Mouse (Mus musculus) stomach, embryonic 15.5 days (tissue): ENCODE measurements around the gene Sgo1. TPM values are rescaled to one million over a fixed set of nuclear protein-coding genes. Genes with fewer than 3 reads are reported as not detected.
"Not testable (repeated sequence)": the region's sequence is repeated elsewhere in the genome, so short reads cannot be mapped to it uniquely, and the experiment has no call there.

Experiments
- ATAC-seq: fragments of 200-750 bp; cut with Nextera tagmentation; 2 replicates; pipeline ENCODE4 v1.8.0; 2017; ENCODE audit warnings: low read depth, moderate number of reproducible peaks, moderate TSS enrichment; ENCODE audit not compliant: insufficient read depth, low FRiP score
- H3K27ac ChIP-seq: fragments of 300-500 bp; sonication (generic); 2 replicates; pipeline ENCODE4 v1.5.1; 2015; ENCODE audit warnings: mild to moderate bottlenecking, inconsistent platforms
- H3K27me3 ChIP-seq: fragments of 300-500 bp; sonication (generic); replicated peaks from 2 replicates; pipeline ENCODE4 v1.6.1; 2015; ENCODE audit warnings: inconsistent platforms
- H3K36me3 ChIP-seq: fragments of 300-500 bp; sonication (generic); 2 replicates; pipeline ENCODE4 v1.6.1; 2015; ENCODE audit warnings: inconsistent platforms
- H3K4me1 ChIP-seq: fragments of 300-500 bp; sonication (generic); 2 replicates; pipeline ENCODE4 v1.6.1; 2015; ENCODE audit warnings: inconsistent platforms
- H3K4me2 ChIP-seq: fragments of 300-500 bp; sonication (generic); 2 replicates; pipeline ENCODE4 v1.6.1; 2015; ENCODE audit warnings: mild to moderate bottlenecking, inconsistent platforms
- H3K4me3 ChIP-seq: fragments of 300-500 bp; sonication (generic); replicated peaks from 2 replicates; pipeline ENCODE4 v1.5.1; 2015; ENCODE audit warnings: inconsistent platforms
- H3K9ac ChIP-seq: fragments of 300-500 bp; sonication (generic); 2 replicates; pipeline ENCODE4 v1.6.1; 2015; ENCODE audit warnings: inconsistent platforms
- H3K9me3 ChIP-seq: fragments of 300-500 bp; sonication (generic); 2 replicates; pipeline ENCODE4 v1.6.1; 2016; ENCODE audit warnings: inconsistent platforms
- WGBS: fragments of 180-500 bp; shearing (Covaris S2); methylation state at CpG from one replicate; pipeline ENCODE4 v1.1.7; 2015; 5-methylcytosine and 5-hydroxymethylcytosine counted together
- polyA plus RNA-seq: library from polyadenylated mRNA; unstranded; fragments of >200 nt; fragmentation: Nextera tagmentation; extraction: Ambion mirVana; gene quantifications from 2 replicates; pipeline ENCODE4 v1.2.1, GENCODE M21; 2015

Gene Sgo1
- 32.0 and 32.4 TPM in 2 replicates for polyA plus RNA-seq

DNA sequence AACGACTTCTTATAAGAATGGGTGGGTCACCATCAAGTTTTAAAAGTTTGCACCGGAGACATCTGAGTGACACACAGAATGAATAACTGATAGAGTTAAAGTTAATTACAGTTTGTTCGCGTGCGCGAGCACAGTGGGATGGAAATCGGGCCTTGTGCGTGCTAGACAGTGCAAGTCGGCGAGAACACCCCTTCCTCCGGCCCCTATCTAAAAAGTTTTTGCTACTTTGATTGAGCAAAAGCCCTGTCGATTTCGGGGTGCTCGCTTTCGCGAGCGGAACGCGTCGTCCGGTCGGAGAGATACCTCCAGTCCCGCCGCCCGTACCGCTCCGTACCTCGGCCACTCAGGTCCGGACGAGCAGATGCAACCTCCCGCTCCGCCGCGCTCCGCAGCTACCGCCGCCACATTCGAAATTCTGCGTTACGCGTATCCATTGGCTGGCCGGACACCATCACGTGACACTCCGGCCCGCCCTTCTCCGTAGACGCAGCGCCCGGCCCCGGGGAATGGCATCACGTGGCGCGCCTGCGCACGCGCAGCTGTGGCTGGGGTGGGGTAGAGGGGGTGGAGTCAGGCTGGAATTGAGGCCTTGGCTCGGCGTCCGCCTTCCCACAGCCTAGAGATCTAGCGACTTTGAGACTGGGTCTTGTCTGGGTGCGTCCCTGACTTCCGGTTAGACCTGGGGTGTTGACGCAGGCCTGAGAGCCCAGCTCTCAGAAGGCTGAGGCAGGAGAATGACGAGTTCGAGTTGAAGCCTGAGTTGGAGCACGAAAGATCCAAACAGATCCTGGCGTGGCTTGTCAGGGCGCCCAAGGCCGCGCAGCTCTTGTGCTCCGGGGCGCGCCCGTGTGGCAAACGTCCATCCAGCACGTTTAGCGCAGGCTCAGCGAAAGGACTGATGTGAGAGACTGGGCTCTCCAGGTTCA, at the start of gene Sgo1:
TSS of gene Sgo1 (minus strand) at position 457 of the 926 bp plus-strand sequence.
- ATAC-seq: peak; percentile 98
- H3K4me2 ChIP-seq: peak within 1 kb of the TSS; percentile 69
- under 1% methylated on average over 78 of the region's 78 CpGs for WGBS

DNA sequence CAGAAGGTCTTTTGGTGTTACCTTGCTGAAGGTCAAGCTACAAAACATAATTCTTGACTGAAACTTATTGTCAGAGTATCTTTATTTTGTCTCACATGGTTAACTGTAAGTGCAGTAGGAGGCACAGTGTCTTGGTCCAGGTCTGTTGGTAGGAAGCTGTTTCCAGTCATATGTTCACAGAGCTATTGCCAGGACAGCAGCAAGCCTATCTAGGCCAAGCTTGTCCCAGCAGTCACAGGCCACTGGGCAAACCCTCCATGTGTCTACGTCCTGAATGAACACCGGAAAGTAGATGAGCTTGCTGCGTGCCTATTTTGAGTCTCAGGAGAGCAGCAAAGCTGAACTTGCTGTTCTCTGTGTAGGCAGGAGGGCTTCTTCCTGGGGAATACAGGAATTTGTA, 29.8 kb upstream of the Sgo1 start:
- H3K27me3 ChIP-seq, ATAC-seq, H3K9me3 ChIP-seq, H3K9ac ChIP-seq, H3K4me2 ChIP-seq, H3K4me1 ChIP-seq, H3K4me3 ChIP-seq, H3K36me3 ChIP-seq, H3K27ac ChIP-seq: not testable (repeated sequence)
- WGBS: 83% methylated on average over 3 of the region's 3 CpGs

More for the DNA sequence above, at the start of gene Sgo1:
- H3K27ac ChIP-seq: peak within 1 kb of the TSS; percentile 99
- H3K9me3 ChIP-seq: no peaks in the 10 kb centered on the region
- H3K27me3 ChIP-seq: no peaks in the 10 kb centered on the region
- H3K4me3 ChIP-seq: peak within 1 kb of the TSS; percentile 65
- peak within 1 kb of the TSS; percentile 50 for H3K9ac ChIP-seq
- 0 out of 2 replicates have a peak, but pooled peaks cover 3% of the 10 kb centered on the region for H3K36me3 ChIP-seq
- H3K4me1 ChIP-seq: no peaks in the 10 kb centered on the region

DNA sequence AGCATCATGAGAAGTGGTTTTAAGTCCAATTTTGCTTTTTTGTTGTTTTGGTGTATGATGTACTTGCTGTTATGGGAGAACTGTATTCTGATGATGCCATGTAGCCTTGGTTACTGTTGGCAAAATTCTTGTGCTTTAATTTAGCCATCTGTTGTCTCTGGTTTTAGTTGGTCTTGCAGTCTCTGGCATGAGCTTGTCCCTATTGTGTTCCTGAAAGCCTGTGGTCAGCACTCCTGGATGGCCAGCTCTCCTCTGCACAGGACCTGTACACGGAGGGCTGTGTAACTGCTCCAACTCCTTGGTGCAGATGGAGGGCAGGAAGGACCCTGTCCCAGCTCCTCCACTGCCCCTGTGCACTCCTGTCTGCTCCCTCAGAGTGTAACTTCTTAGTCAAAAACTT, 29.3 kb upstream of the Sgo1 start:
- Histone ChIP-seq H3K27me3 (no peaks in the 10 kb centered on the region), H3K36me3 (no peaks in the 10 kb centered on the region), H3K4me1 (no peaks in the 10 kb centered on the region), H3K9ac (no peak overlapping the region), H3K27ac (no peak overlapping the region), H3K4me2 (no peak overlapping the region), H3K9me3 (no peaks in the 10 kb centered on the region), H3K4me3 (no peak overlapping the region)
- WGBS: 83% methylated on average over 1 of the region's 1 CpGs
- no peak for ATAC-seq

DNA sequence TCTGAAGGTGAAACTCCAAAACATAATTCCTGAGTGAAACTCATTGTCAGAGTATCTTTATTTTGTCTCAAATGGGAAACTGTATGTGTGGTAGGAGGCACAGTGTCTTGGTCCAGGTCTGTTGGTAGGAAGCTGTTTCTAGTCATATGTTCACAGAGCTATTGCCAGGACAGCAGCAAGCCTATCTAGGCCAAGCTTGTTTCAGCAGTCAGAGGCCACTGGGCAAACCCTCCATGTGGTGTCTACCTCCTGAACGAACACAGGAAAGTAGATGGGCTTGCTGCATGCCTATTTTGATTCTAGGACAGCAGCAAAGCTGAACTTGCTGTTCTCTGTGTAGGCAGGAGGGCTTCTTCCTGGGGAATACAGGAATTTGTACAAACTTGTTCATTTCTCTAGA, 26.0 kb upstream of the Sgo1 start:
- not testable (repeated sequence) for H3K4me2 ChIP-seq, H3K9me3 ChIP-seq, H3K27me3 ChIP-seq, H3K36me3 ChIP-seq, H3K4me1 ChIP-seq, H3K4me3 ChIP-seq, ATAC-seq, H3K9ac ChIP-seq, H3K27ac ChIP-seq
- WGBS: 71% methylated on average over 1 of the region's 1 CpGs

DNA sequence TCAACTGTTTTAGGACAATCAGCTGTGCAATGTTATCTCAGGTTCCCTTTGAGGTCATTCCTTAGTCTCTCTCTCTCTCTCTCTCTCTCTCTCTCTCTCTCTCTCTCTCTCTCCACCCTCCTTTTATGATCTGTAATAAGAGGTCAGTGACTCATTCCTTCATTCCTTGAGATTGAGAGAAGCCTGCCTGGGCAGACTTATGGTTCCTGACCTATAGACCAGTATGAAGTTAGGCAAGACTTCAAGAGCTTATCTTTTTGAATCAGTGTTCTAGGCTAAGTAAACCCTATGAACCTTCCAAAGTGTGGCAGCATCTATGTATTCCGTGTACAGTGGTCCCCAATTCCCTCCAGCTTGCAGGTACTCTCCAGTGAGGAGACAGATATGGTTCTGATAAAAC, 25.3 kb upstream of the Sgo1 start:
- Histone ChIP-seq H3K36me3 (no peaks in the 10 kb centered on the region), H3K27me3 (no peaks in the 10 kb centered on the region), H3K9me3 (no peaks in the 10 kb centered on the region), H3K4me2 (no peak overlapping the region), H3K4me1 (no peaks in the 10 kb centered on the region), H3K9ac (no peak overlapping the region), H3K4me3 (no peak overlapping the region), H3K27ac (no peak overlapping the region)
- ATAC-seq: no peak
- 53% methylated on average over 1 of the region's 1 CpGs for WGBS

DNA sequence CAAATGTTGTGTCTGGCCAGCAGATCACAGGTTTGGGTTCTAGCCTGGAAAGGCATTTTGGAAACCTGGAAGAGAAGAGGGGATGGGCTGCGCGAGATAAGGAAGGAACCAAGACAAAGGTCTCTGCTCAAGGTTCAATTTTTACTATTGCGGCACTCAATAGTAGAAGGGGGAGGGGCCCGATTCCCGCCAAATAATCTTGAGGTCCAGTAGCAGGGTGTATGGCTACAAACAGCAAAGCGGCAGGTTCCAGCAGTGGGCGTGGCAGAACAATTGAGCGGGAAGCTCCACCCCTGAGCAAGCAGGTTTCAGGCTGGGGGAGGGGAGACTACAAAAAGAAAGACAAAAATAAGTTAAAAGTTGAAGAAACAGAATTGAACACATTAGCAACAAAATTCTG, 8.4 kb upstream of the Sgo1 start:
- ATAC-seq, H3K4me2 ChIP-seq, H3K9ac ChIP-seq: not testable (repeated sequence)

DNA sequence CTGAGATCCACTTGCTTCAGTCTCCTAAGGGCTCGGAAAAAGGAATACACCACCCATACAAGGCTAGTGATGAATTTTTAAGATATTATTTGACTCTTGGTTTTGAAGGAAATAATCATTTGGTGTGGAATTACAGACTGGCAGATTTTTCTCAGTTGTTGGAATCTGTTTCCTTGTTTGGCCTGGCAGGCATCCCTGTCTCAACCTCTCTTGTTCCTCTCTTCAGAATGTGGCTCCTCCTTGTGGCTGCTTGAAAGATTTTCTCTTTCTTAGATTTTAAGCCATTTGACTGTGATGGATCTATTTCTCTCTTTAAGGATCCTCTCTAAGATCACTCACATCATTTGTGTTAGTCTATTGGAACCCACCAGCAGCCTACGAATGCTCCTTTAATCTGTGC, 4.9 kb upstream of the Sgo1 start:
- Histone ChIP-seq H3K9me3 (no peaks in the 10 kb centered on the region), H3K27me3 (no peaks in the 10 kb centered on the region), H3K27ac (no peak overlapping the region), H3K4me2 (no peak overlapping the region), H3K4me1 (no peaks in the 10 kb centered on the region), H3K36me3 (no peaks in the 10 kb centered on the region), H3K4me3 (no peak overlapping the region), H3K9ac (no peak overlapping the region)
- 83% methylated on average over 2 of the region's 2 CpGs for WGBS
- no peak for ATAC-seq

More for the DNA sequence above, 8.4 kb upstream of the Sgo1 start:
- H3K4me3 ChIP-seq, H3K4me1 ChIP-seq, H3K36me3 ChIP-seq, H3K27ac ChIP-seq, H3K27me3 ChIP-seq, H3K9me3 ChIP-seq: not testable (repeated sequence)
- WGBS: 87% methylated on average over 8 of the region's 8 CpGs

DNA sequence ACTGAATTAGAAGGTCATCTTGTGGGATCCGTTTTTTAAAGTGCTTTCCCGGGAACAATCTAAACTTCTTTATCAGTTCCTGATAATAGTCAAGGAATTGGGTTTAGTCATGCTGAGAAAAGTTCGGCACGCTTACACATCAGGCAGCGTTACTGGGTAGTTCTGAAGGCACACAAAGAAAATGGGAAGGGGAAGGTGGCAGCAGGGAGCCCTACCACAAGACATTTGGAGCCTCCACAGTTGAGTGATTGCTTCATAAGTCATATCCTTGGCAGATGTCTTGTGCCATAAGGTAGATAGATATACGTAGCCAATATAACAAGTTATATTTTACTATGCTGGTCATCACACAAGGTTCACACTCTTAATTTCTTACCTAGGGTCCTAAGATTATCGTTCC, 813 bp upstream of the Sgo1 start:
- no peaks in the 10 kb centered on the region for H3K4me1 ChIP-seq
- H3K9me3 ChIP-seq: no peaks in the 10 kb centered on the region
- no peaks in the 10 kb centered on the region for H3K27me3 ChIP-seq
- H3K36me3 ChIP-seq: 0 out of 2 replicates have a peak, but pooled peaks cover 3% of the 10 kb centered on the region
- peak overlapping the region; percentile 69 for H3K4me2 ChIP-seq
- 21% methylated on average over 7 of the region's 7 CpGs for WGBS
- peak overlapping the region; percentile 50 for H3K9ac ChIP-seq
- peak overlapping the region; percentile 99 for H3K27ac ChIP-seq
- peak overlapping the region; percentile 65 for H3K4me3 ChIP-seq
- ATAC-seq: no peak

DNA sequence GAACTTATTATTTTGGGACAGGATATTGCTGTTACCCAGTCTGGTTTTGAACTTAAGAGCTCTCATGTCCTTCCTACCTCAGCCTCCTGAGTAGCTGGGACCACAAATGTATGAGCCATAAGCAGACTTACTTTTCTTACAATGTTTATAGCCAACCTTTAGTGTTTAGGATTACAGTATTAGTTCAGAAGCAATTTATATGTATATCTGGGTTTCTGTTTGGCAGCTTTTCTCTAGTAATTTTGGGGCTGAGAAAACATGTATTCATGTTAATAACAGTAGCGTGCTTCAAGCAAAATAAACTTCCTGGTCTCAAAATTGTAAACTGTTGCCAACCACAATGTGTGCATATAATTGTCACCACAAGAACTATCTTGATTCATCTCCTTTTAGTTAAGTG, 812 bp downstream of the Sgo1 start:
- ATAC-seq: no peak
- Histone ChIP-seq H3K9ac (peak overlapping the region; percentile 39; the same call in 1 of the 2 replicates), H3K4me2 (peak overlapping the region; percentile 57), H3K27ac (no peak overlapping the region), H3K36me3 (peaks cover 7% of the 10 kb centered on the region; the same call in 1 of the 2 replicates), H3K9me3 (no peaks in the 10 kb centered on the region), H3K4me3 (peak overlapping the region; percentile 65), H3K4me1 (no peaks in the 10 kb centered on the region), H3K27me3 (no peaks in the 10 kb centered on the region)
- WGBS: 7% methylated on average over 1 of the region's 1 CpGs

DNA sequence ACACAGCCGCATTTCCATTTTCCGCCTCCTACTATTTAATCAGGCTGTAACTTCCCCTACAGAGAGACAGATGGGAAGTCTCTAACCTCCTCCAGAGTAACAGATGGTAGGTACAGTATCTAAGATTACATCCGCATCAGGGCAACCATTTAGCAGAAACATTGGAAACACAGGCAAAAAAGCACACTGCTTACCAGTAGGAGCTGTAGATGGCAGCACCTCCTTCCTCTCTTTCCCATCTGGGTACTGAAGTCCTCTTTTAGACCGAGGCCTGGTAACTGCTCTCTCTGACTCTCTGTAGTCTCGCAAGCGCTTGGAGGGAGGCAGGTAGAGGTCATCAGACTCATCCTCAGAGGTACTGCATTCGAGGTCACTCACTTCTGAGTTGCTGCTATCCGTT, 10.4 kb downstream of the Sgo1 start:
- H3K9ac ChIP-seq: no peak overlapping the region
- no peak overlapping the region for H3K4me2 ChIP-seq
- WGBS: 85% methylated on average over 8 of the region's 8 CpGs
- H3K4me3 ChIP-seq: no peak overlapping the region
- H3K9me3 ChIP-seq: no peaks in the 10 kb centered on the region
- no peak; the same call in 1 of the 2 replicates for ATAC-seq
- H3K4me1 ChIP-seq: no peaks in the 10 kb centered on the region
- no peak overlapping the region for H3K27ac ChIP-seq
- H3K36me3 ChIP-seq: peaks cover 30% of the 10 kb centered on the region
- no peaks in the 10 kb centered on the region for H3K27me3 ChIP-seq

DNA sequence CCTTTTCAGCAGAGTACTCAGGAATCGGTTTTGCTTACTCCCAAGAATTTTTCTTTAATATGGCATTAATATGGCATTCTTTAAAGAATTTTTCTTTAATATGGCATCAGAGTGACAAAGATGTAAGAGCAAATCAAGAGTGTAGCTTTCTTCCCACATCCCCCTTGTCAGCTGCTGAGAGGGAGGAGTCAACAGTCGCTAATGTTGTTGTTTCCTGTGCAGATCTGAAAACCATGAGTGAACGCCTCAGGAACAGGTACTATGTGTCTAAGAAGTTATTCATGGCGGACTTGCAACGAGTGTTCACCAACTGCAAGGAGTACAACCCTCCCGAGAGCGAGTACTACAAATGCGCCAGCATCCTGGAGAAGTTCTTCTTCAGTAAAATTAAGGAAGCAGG, 18.7 kb downstream of the Sgo1 start:
- no peak for ATAC-seq
- Histone ChIP-seq H3K9me3 (no peaks in the 10 kb centered on the region), H3K9ac (no peak overlapping the region), H3K4me3 (no peak overlapping the region), H3K36me3 (peaks cover 23% of the 10 kb centered on the region), H3K4me1 (no peaks in the 10 kb centered on the region), H3K27me3 (no peaks in the 10 kb centered on the region), H3K27ac (no peak overlapping the region), H3K4me2 (no peak overlapping the region)
- 89% methylated on average over 8 of the region's 8 CpGs for WGBS

DNA sequence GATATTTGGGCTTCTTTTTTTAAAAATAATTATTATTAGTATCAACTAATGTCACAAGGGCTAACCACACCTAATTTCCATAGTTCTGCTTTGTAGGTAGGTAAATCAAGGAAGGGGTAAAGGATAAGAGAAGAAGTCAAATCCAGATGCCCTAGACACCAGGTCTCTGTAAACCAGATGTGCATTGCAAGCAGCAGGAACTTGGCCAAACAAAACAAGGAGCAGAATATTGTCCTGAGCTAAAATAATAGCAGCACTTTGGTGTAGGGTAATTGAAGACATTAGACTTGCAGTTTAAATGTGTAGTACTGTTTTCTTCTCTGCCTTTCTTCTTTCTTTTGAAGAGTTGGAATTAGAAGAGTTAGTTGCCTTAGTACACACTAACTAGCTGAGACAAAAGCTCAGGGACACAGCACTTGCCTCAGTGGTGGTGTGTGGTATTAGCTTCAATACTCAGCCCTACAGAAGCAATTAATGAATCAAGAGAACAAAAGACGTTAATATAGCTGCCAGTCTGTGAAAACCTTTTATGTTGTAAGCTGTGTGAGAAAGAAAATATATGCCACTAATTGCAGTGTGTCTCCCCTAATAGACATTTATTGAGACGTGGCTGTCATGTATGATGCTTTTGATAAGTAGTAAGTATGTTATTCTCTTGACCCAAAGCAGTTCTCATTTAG, 24.3 kb downstream of the Sgo1 start:
- Histone ChIP-seq H3K4me2 (no peak overlapping the region), H3K9ac (no peak overlapping the region), H3K4me1 (no peaks in the 10 kb centered on the region), H3K27me3 (no peaks in the 10 kb centered on the region), H3K27ac (no peak overlapping the region), H3K36me3 (peaks cover 5% of the 10 kb centered on the region), H3K9me3 (no peaks in the 10 kb centered on the region), H3K4me3 (no peak overlapping the region)
- WGBS: 76% methylated on average over 2 of the region's 2 CpGs
- no peak for ATAC-seq
